Mouse (Mus musculus): ENCODE results near the gene 2210016F16Rik. TPM values are rescaled to one million over a fixed set of nuclear protein-coding genes. Genes with fewer than 3 reads are reported as not detected.
"Not testable (repeated sequence)": the region's sequence is repeated elsewhere in the genome, so short reads cannot be mapped to it uniquely, and the experiment has no call there.

The 2210016F16Rik gene
- polyA plus RNA-seq, 1 experiment from 2014 or later: 27.6 TPM

GRCm38 (mm10) chr13:58402003-58402743 is 17.1 kb upstream of the 2210016F16Rik start, which contains the start of gene Rmi1:
Gene Rmi1, plus strand, starts transcription at chr13:58402248.
- Histone ChIP-seq H3K9ac (peak within 1 kb of the TSS; percentile 100), H3K4me3 (peak within 1 kb of the TSS; percentile 98), H3K4me2 (peak within 1 kb of the TSS; percentile 84), H3K9me3 (replicated peaks) (no peaks in the 10 kb centered on the region), H3K4me1 (peaks cover 31% of the 10 kb centered on the region), H3K27me3 (replicated peaks) (no peaks in the 10 kb centered on the region), H3K36me3 (peaks cover 42% of the 10 kb centered on the region), H3K27ac (peak within 1 kb of the TSS; percentile 97)
- under 1% methylated on average over 91 of the region's 91 CpGs for WGBS (ENCODE audit: insufficient replicate concordance)
- ATAC-seq: peak; percentile 93

DNA sequence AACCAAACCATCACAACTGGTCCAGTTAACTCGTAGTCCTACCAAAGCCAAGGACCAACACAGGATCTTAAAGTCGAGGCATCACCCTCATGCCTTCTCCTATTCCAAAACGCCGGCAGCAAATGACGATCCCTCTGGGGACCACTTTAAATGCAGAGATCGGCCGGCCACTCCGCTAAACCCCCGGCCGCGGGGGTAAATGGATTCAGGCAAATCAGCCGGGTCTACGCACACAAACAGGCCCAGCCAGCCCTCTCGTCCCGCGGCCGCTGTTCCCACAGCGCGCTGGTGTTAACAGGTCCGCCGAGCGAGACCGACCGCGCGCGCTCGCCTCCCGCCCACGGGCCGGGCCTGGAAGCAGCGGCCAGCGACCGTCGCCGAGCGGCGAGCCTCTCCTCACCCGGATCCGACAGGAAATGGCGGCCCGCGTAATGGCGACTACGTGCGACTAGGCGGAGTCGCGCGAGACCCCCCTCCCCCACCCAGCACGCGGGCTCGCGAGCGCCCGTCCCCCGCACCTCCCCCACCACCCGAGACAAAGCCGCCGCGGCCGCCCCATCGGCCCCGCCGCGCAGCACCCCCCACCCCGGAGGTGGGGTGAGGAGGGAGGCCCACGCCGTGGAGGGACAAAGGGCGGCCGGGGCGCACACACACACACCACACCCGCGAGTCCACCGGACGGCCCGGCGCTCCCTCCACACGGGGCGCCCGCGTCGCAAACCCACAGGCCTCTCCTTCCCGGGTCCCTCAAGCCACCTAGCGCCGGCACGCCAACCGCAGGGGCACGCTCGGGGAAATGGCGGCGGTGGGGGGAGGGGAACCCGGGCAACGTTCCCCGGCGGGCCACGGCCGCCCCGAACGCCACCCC is 16.3 kb upstream of the 2210016F16Rik start:
- peak overlapping the region; percentile 100 for H3K9ac ChIP-seq
- peak overlapping the region; percentile 84 for H3K4me2 ChIP-seq
- peak overlapping the region; percentile 97 for H3K27ac ChIP-seq
- H3K4me1 ChIP-seq: peaks cover 31% of the 10 kb centered on the region
- H3K27me3 ChIP-seq (replicated peaks): no peaks in the 10 kb centered on the region
- H3K36me3 ChIP-seq: peaks cover 43% of the 10 kb centered on the region
- H3K4me3 ChIP-seq: peak overlapping the region; percentile 98
- under 1% methylated on average over 70 of the region's 100 CpGs for WGBS (ENCODE audit: insufficient replicate concordance)
- peak; percentile 38 for ATAC-seq
- no peaks in the 10 kb centered on the region for H3K9me3 ChIP-seq (replicated peaks)

- H3K9ac ChIP-seq: peak overlapping the region; percentile 100
- no peak for ATAC-seq
- H3K9me3 ChIP-seq (replicated peaks): no peaks in the 10 kb centered on the region
- no peaks in the 10 kb centered on the region for H3K27me3 ChIP-seq (replicated peaks)
- peaks cover 44% of the 10 kb centered on the region for H3K36me3 ChIP-seq
- peaks cover 28% of the 10 kb centered on the region for H3K4me1 ChIP-seq
- WGBS (ENCODE audit: insufficient replicate concordance): under 1% methylated on average over 11 of the region's 11 CpGs
- peak overlapping the region; percentile 98 for H3K4me3 ChIP-seq
- peak overlapping the region; percentile 97 for H3K27ac ChIP-seq
- peak overlapping the region; percentile 84 for H3K4me2 ChIP-seq
Observed at GRCm38 (mm10) chr13:58400576-58400975, 15.6 kb upstream of the 2210016F16Rik start.

DNA sequence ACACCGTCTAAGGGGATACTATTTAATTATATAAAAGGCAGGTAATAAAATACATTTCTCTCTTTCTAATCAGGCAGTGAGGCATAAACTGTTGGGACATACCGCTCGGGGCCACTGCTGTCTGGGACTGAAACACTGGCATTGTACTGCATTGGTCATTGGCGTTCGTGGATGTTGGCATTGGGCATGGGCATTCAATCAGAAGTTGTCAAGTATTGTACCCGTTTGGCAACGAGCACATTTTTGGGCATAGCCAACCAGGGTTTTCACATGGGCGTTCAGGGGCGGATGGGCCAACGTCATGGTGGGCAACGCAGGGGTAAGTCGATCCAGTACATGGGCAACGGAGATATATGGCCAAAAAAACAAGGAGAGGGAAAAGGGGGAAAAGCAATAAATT is 12.6 kb upstream of the 2210016F16Rik start:
- Histone ChIP-seq H3K4me2 (no peak overlapping the region), H3K9ac (no peak overlapping the region), H3K9me3 (replicated peaks) (no peaks in the 10 kb centered on the region), H3K36me3 (peaks cover 69% of the 10 kb centered on the region), H3K4me1 (peaks cover 10% of the 10 kb centered on the region), H3K27ac (no peak overlapping the region), H3K27me3 (replicated peaks) (no peaks in the 10 kb centered on the region), H3K4me3 (no peak overlapping the region)
- no peak for ATAC-seq
- WGBS (ENCODE audit: insufficient replicate concordance): 92% methylated on average over 13 of the region's 13 CpGs

GRCm38 (mm10) chr13:58394392-58394791 is 9.4 kb upstream of the 2210016F16Rik start:
- not testable (repeated sequence) for ATAC-seq; H3K9me3 ChIP-seq (replicated peaks); H3K4me3 ChIP-seq; H3K4me2 ChIP-seq; H3K27ac ChIP-seq; H3K4me1 ChIP-seq; H3K27me3 ChIP-seq (replicated peaks); H3K9ac ChIP-seq
- peaks cover 92% of the 10 kb centered on the region for H3K36me3 ChIP-seq
- WGBS (ENCODE audit: insufficient replicate concordance): 81% methylated on average over 11 of the region's 11 CpGs

DNA sequence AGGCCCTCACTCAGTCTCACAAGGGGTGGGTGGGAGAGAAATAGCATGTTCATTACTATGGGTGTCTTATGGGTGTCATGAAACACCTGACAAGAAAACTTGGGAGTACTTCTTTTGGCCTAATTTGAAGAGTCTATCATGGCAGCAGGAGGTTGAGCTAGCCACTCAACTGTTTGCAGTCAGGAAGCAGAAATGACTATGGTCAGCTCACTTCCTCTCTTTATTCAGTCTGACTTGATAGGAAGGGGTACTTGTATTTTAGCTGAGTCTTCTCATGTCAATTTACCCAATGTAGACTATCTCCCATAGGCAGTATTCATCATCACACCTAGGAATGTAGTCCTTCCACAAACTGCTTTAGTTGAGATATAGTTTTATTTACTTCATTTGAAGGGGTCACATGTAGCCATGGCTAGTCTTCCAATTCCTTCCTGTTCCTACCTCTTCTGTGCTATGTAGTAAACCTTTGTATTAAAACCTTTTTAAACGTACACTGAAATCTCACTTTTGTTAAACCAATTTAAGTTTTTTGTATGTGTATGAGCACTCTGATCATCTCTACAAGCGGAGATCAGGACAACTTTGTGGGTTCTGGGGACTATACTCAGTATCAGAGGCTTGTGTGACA is 4.4 kb upstream of the 2210016F16Rik start:
- H3K27ac ChIP-seq: no peak overlapping the region
- peaks cover 19% of the 10 kb centered on the region for H3K4me1 ChIP-seq
- H3K9ac ChIP-seq: no peak overlapping the region
- H3K9me3 ChIP-seq (replicated peaks): no peaks in the 10 kb centered on the region
- 84% methylated on average over 2 of the region's 2 CpGs for WGBS (ENCODE audit: insufficient replicate concordance)
- peaks cover 46% of the 10 kb centered on the region for H3K36me3 ChIP-seq
- H3K4me3 ChIP-seq: no peak overlapping the region
- no peak for ATAC-seq
- H3K27me3 ChIP-seq (replicated peaks): no peaks in the 10 kb centered on the region
- H3K4me2 ChIP-seq: no peak overlapping the region

DNA sequence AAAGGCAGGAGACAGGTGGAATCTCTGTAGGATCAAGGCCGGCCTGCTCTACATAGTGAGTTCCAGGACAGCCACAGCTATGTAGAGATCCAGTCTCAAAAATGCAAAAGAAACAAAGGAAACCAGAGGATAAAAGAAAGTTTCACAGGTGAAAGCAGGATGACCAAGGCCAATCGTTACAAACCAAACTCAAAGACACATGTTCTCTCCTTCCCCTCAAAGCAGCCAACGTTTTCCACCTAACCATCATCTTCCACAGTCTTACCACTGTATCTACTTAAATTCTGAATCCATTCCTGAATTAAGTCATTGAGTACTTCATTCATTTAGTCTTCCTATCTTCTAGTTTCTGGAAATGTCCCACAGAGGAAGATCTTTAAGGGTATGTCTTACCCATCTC is 3.4 kb upstream of the 2210016F16Rik start:
- peaks cover 35% of the 10 kb centered on the region for H3K36me3 ChIP-seq
- H3K9me3 ChIP-seq (replicated peaks): no peaks in the 10 kb centered on the region
- H3K27me3 ChIP-seq (replicated peaks): no peaks in the 10 kb centered on the region
- ATAC-seq: no peak
- H3K4me2 ChIP-seq: no peak overlapping the region
- WGBS (ENCODE audit: insufficient replicate concordance): 38% methylated on average over 3 of the region's 3 CpGs
- H3K9ac ChIP-seq: no peak overlapping the region
- peak overlapping the region; percentile 41 for H3K27ac ChIP-seq
- no peak overlapping the region for H3K4me3 ChIP-seq
- H3K4me1 ChIP-seq: peaks cover 27% of the 10 kb centered on the region

GRCm38 (mm10) chr13:58387948-58388347 is 2.9 kb upstream of the 2210016F16Rik start:
- WGBS (ENCODE audit: insufficient replicate concordance): 16% methylated on average over 7 of the region's 7 CpGs
- Histone ChIP-seq H3K9ac (no peak overlapping the region), H3K27me3 (replicated peaks) (no peaks in the 10 kb centered on the region), H3K36me3 (peaks cover 34% of the 10 kb centered on the region), H3K4me1 (peaks cover 27% of the 10 kb centered on the region), H3K9me3 (replicated peaks) (no peaks in the 10 kb centered on the region), H3K4me3 (no peak overlapping the region), H3K4me2 (no peak overlapping the region), H3K27ac (0 out of 2 replicates have a peak overlapping the region, but pooled peaks have one; percentile 41)
- peak; percentile 28; the same call in 1 of the 2 replicates for ATAC-seq

DNA sequence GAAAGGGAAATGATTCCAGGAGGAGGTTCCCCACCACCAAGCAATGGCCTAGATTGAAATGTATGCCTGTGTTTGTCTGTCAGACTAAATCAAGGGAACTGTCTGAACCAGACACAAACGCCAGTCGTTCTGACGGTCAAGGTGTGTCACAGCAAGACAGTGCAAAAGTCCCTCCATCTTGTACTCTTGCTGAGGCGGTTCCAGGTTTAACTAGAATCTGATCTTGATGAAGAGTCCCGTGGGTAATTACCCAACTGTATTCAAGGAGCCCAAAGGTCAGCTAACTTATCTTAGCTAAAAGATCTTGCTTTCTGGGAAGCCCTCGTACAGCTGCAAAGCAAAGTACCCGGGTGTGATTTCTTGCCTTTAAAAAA is 509 bp upstream of the 2210016F16Rik start:
- H3K36me3 ChIP-seq: peaks cover 38% of the 10 kb centered on the region
- WGBS (ENCODE audit: insufficient replicate concordance): 62% methylated on average over 7 of the region's 7 CpGs
- peak overlapping the region; percentile 94 for H3K4me2 ChIP-seq
- ATAC-seq: peak; percentile 14; the same call in 1 of the 2 replicates
- 0 out of 2 replicates have a peak overlapping the region, but pooled peaks have one; percentile 72 for H3K27ac ChIP-seq
- peak overlapping the region; percentile 91 for H3K4me3 ChIP-seq
- peaks cover 19% of the 10 kb centered on the region for H3K9me3 ChIP-seq (replicated peaks)
- H3K9ac ChIP-seq: peak overlapping the region; percentile 90
- H3K4me1 ChIP-seq: peaks cover 27% of the 10 kb centered on the region
- H3K27me3 ChIP-seq (replicated peaks): no peaks in the 10 kb centered on the region

GRCm38 (mm10) chr13:58384371-58384770 is 654 bp downstream of the 2210016F16Rik start:
- WGBS (ENCODE audit: insufficient replicate concordance): 52% methylated on average over 10 of the region's 11 CpGs
- Histone ChIP-seq H3K36me3 (peaks cover 39% of the 10 kb centered on the region), H3K27me3 (replicated peaks) (no peaks in the 10 kb centered on the region), H3K9me3 (replicated peaks) (peaks cover 27% of the 10 kb centered on the region), H3K4me1 (peaks cover 27% of the 10 kb centered on the region), H3K4me2 (peak overlapping the region; percentile 94), H3K9ac (peak overlapping the region; percentile 90), H3K4me3 (peak overlapping the region; percentile 91), H3K27ac (0 out of 2 replicates have a peak overlapping the region, but pooled peaks have one; percentile 72)
- no peak for ATAC-seq

DNA sequence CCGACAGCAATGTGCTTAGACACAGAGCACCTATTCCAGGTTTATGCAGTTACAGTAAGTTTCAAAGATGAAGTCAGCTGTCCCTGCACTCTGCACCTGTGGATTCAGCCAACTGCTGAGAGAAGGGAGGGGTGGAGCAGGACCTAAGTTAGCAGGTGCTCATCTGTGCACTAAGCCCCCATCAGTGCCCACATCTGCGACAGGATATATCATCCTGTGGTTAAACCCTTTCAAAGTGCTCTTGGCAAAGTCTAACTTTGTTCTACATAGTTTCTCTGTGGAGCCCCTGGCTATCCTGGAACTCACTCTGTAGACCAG is 11.9 kb downstream of the 2210016F16Rik start:
- 0 out of 2 replicates have a peak, but pooled peaks cover 6% of the 10 kb centered on the region for H3K4me1 ChIP-seq
- 54% methylated on average over 2 of the region's 2 CpGs for WGBS (ENCODE audit: insufficient replicate concordance)
- ATAC-seq: no peak
- H3K27ac ChIP-seq: no peak overlapping the region
- H3K9me3 ChIP-seq (replicated peaks): peaks cover 30% of the 10 kb centered on the region
- H3K4me2 ChIP-seq: no peak overlapping the region
- no peak overlapping the region for H3K9ac ChIP-seq
- H3K36me3 ChIP-seq: no peaks in the 10 kb centered on the region
- no peak overlapping the region for H3K4me3 ChIP-seq
- H3K27me3 ChIP-seq (replicated peaks): 0 out of 2 replicates have a peak, but pooled peaks cover 3% of the 10 kb centered on the region
